Mouse (Mus musculus): ENCODE measurements around the gene Opcml.

The Opcml gene

GRCm38 (mm10) chr9:28197631-28198030, 407.1 kb downstream of the Opcml start:
- TF ChIP-seq CTCF (conservative IDR thresholded peaks at IDR 0.05; ENCODE audit: low read length) (peak; percentile 49), NANOG (IDR thresholded peaks at IDR 0.05; ENCODE audit: borderline replicate concordance, low read length) (no peak)
- no peak overlapping the region for H3K4me3 ChIP-seq (replicated peaks; ENCODE audit: low read length)
- H3K27me3 ChIP-seq (ENCODE audit: insufficient read depth, low read length): no peaks in the 10 kb centered on the region
- H3K36me3 ChIP-seq (ENCODE audit: insufficient read depth, low read length): no peaks in the 10 kb centered on the region
- no peaks in the 10 kb centered on the region for H3K4me1 ChIP-seq (replicated peaks; ENCODE audit: low read depth, low read length)
- H3K9me3 ChIP-seq (ENCODE audit: low read length): no peaks in the 10 kb centered on the region

GRCm38 (mm10) chr9:28198106-28198694, 407.6 kb downstream of the Opcml start:
- TF ChIP-seq NANOG (IDR thresholded peaks at IDR 0.05; ENCODE audit: borderline replicate concordance, low read length): no peak
- no peak for TF ChIP-seq POU5F1 (IDR thresholded peaks at IDR 0.05; ENCODE audit: borderline replicate concordance, low read length)
- TF ChIP-seq CTCF (conservative IDR thresholded peaks at IDR 0.05; ENCODE audit: low read length): no peak
- H3K27me3 ChIP-seq (ENCODE audit: insufficient read depth, low read length): no peaks in the 10 kb centered on the region
- H3K4me1 ChIP-seq (replicated peaks; ENCODE audit: low read depth, low read length): no peaks in the 10 kb centered on the region
- H3K9me3 ChIP-seq (ENCODE audit: low read length): no peaks in the 10 kb centered on the region
- H3K36me3 ChIP-seq (ENCODE audit: insufficient read depth, low read length): no peaks in the 10 kb centered on the region
- H3K4me3 ChIP-seq (replicated peaks; ENCODE audit: low read length): no peak overlapping the region

GRCm38 (mm10) chr9:28207441-28207840, 416.9 kb downstream of the Opcml start:
- no peak overlapping the region for H3K4me3 ChIP-seq (replicated peaks; ENCODE audit: low read length)
- no peak for TF ChIP-seq NANOG (IDR thresholded peaks at IDR 0.05; ENCODE audit: borderline replicate concordance, low read length)
- no peak for TF ChIP-seq CTCF (conservative IDR thresholded peaks at IDR 0.05; ENCODE audit: low read length)
- TF ChIP-seq POU5F1 (IDR thresholded peaks at IDR 0.05; ENCODE audit: borderline replicate concordance, low read length): no peak
- H3K4me1 ChIP-seq (replicated peaks; ENCODE audit: low read depth, low read length): no peaks in the 10 kb centered on the region
- no peaks in the 10 kb centered on the region for H3K36me3 ChIP-seq (ENCODE audit: insufficient read depth, low read length)
- no peaks in the 10 kb centered on the region for H3K9me3 ChIP-seq (ENCODE audit: low read length)
- H3K27me3 ChIP-seq (ENCODE audit: insufficient read depth, low read length): no peaks in the 10 kb centered on the region

GRCm38 (mm10) chr9:28208696-28209095, 418.1 kb downstream of the Opcml start:
- Histone ChIP-seq H3K9me3 (ENCODE audit: low read length) (no peaks in the 10 kb centered on the region), H3K4me1 (replicated peaks; ENCODE audit: low read depth, low read length) (no peaks in the 10 kb centered on the region), H3K4me3 (replicated peaks; ENCODE audit: low read length) (no peak overlapping the region), H3K27me3 (ENCODE audit: insufficient read depth, low read length) (no peaks in the 10 kb centered on the region), H3K36me3 (ENCODE audit: insufficient read depth, low read length) (no peaks in the 10 kb centered on the region)
- TF ChIP-seq CTCF (conservative IDR thresholded peaks at IDR 0.05; ENCODE audit: low read length) (no peak), NANOG (IDR thresholded peaks at IDR 0.05; ENCODE audit: borderline replicate concordance, low read length) (no peak), POU5F1 (IDR thresholded peaks at IDR 0.05; ENCODE audit: borderline replicate concordance, low read length) (no peak)

GRCm38 (mm10) chr9:28211877-28212276, 421.3 kb downstream of the Opcml start:
- H3K4me3 ChIP-seq (replicated peaks; ENCODE audit: low read length): no peak overlapping the region
- no peaks in the 10 kb centered on the region for H3K4me1 ChIP-seq (replicated peaks; ENCODE audit: low read depth, low read length)
- no peaks in the 10 kb centered on the region for H3K27me3 ChIP-seq (ENCODE audit: insufficient read depth, low read length)
- TF ChIP-seq POU5F1 (IDR thresholded peaks at IDR 0.05; ENCODE audit: borderline replicate concordance, low read length) (no peak), NANOG (IDR thresholded peaks at IDR 0.05; ENCODE audit: borderline replicate concordance, low read length) (no peak), CTCF (conservative IDR thresholded peaks at IDR 0.05; ENCODE audit: low read length) (no peak)
- H3K9me3 ChIP-seq (ENCODE audit: low read length): no peaks in the 10 kb centered on the region
- H3K36me3 ChIP-seq (ENCODE audit: insufficient read depth, low read length): no peaks in the 10 kb centered on the region

GRCm38 (mm10) chr9:28213893-28214292, 423.3 kb downstream of the Opcml start:
- Histone ChIP-seq H3K36me3 (ENCODE audit: insufficient read depth, low read length) (no peaks in the 10 kb centered on the region), H3K27me3 (ENCODE audit: insufficient read depth, low read length) (no peaks in the 10 kb centered on the region), H3K4me1 (replicated peaks; ENCODE audit: low read depth, low read length) (no peaks in the 10 kb centered on the region), H3K9me3 (ENCODE audit: low read length) (no peaks in the 10 kb centered on the region), H3K4me3 (replicated peaks; ENCODE audit: low read length) (no peak overlapping the region)
- TF ChIP-seq POU5F1 (IDR thresholded peaks at IDR 0.05; ENCODE audit: borderline replicate concordance, low read length) (no peak), CTCF (conservative IDR thresholded peaks at IDR 0.05; ENCODE audit: low read length) (no peak), NANOG (IDR thresholded peaks at IDR 0.05; ENCODE audit: borderline replicate concordance, low read length) (no peak)

- Histone ChIP-seq H3K4me3 (replicated peaks; ENCODE audit: low read length) (no peak overlapping the region), H3K9me3 (ENCODE audit: low read length) (no peaks in the 10 kb centered on the region), H3K4me1 (replicated peaks; ENCODE audit: low read depth, low read length) (no peaks in the 10 kb centered on the region), H3K27me3 (ENCODE audit: insufficient read depth, low read length) (no peaks in the 10 kb centered on the region), H3K36me3 (ENCODE audit: insufficient read depth, low read length) (no peaks in the 10 kb centered on the region)
- no peak for TF ChIP-seq NANOG (IDR thresholded peaks at IDR 0.05; ENCODE audit: borderline replicate concordance, low read length)
- no peak for TF ChIP-seq CTCF (conservative IDR thresholded peaks at IDR 0.05; ENCODE audit: low read length)
- no peak for TF ChIP-seq POU5F1 (IDR thresholded peaks at IDR 0.05; ENCODE audit: borderline replicate concordance, low read length)
Observed at GRCm38 (mm10) chr9:28218026-28218646, 427.6 kb downstream of the Opcml start.

- no peak for TF ChIP-seq CTCF (conservative IDR thresholded peaks at IDR 0.05; ENCODE audit: low read length)
- no peak for TF ChIP-seq NANOG (IDR thresholded peaks at IDR 0.05; ENCODE audit: borderline replicate concordance, low read length)
- TF ChIP-seq POU5F1 (IDR thresholded peaks at IDR 0.05; ENCODE audit: borderline replicate concordance, low read length): no peak
- Histone ChIP-seq H3K4me3 (replicated peaks; ENCODE audit: low read length) (no peak overlapping the region), H3K36me3 (ENCODE audit: insufficient read depth, low read length) (no peaks in the 10 kb centered on the region)
Observed at GRCm38 (mm10) chr9:28222726-28223125, 432.2 kb downstream of the Opcml start.

More at GRCm38 (mm10) chr9:28222726-28223125, 432.2 kb downstream of the Opcml start:
- Histone ChIP-seq H3K27me3 (ENCODE audit: insufficient read depth, low read length) (no peaks in the 10 kb centered on the region), H3K9me3 (ENCODE audit: low read length) (no peaks in the 10 kb centered on the region), H3K4me1 (replicated peaks; ENCODE audit: low read depth, low read length) (no peaks in the 10 kb centered on the region)
